Mouse (Mus musculus): Measurements from ENCODE around the gene Dock3.
"Not testable (repeated sequence)": the region's sequence is repeated elsewhere in the genome, so short reads cannot be mapped to it uniquely, and the experiment has no call there.

Dock3 gene

DNA sequence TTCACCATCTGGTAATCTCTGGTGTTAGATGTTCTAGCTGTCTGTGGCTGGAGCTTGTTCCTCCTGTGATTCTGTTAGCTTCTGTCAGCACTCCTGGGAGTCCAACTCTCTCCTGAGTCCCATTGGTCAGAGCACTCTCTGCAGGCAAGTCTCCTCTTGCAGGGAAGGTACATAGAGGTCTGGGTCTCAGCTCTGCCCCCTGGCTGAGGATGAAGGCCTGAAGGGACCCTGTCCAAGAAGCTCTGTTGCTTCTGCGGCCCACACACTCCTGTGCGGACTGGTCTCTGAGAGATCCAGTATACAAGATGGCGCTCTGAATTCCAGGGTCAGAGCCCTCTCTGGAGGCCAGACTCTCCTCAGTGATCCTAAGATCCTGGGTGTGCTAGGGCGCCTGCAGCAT is 75.3 kb downstream of the Dock3 start:
- in situ Hi-C loops (cut with MboI; ENCODE audit: low pct_unique_long_range_greater_than_20kb in 1 of 2, low sequenced_read_pairs in 2 of 2, unreplicated experiment in 1 of 2), result not testable (repeated sequence)

DNA sequence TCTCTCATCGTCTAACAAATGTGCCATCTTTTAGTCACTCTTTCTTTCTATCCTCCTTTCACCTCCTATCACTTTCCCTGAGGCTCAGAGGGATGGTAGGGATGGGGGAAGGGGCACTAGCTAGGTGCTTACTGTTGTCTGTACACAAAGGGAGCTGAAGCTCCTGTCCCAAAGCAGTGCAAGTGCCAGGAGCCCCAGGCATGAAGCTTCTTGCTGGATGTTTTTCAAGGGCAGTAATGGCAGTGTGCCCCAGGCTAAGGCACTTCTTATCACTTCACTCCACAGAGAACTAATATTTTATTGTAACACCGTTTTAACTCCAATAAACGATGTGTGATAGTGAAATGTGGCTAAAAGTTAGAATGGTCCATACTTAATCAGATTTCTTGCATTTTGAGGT is 118.9 kb downstream of the Dock3 start:
- in situ Hi-C loops (cut with MboI; ENCODE audit: low pct_unique_long_range_greater_than_20kb in 1 of 2, low sequenced_read_pairs in 2 of 2, unreplicated experiment in 1 of 2), result no loop called here

DNA sequence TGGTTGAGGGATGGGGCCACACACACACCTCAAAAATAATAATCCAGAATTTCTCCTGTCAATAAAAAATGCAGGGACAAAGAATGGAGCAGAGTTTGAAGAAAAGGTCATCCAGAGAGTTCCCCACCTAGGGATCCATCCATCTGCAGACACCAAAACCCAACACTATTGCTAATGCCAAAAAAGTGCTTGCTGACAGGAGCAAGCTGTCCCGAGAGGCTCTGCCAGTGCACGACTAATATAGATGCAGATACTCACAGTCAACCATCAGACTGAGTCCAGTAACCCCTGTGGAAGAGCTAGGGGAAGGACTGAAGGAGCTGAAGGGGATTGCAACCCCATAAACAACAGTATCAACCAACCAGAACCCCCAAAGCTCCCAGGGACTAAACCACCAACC is 119.7 kb downstream of the Dock3 start:
- in situ Hi-C loops (cut with MboI; ENCODE audit: low pct_unique_long_range_greater_than_20kb in 1 of 2, low sequenced_read_pairs in 2 of 2, unreplicated experiment in 1 of 2), result no loop called here

DNA sequence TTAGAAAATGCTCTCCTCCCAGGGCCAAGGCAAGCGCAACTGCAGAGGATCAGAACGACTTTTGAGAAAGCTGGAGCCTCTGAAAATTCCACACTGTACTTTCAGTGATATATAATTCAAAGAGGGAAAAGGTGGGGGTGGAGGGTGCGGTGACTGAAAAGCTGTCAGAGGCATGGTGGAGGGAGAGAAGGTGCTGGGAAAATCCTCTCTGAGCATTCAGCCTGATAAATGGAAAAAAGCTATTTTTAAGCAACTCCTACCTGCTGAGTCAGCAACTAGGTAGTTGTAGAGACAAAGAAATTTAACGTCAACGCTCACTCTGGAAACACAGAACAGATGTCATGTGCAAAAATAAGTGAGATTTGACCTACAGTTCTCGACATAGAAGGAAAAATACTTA is 132.2 kb downstream of the Dock3 start:
- in situ Hi-C loops (cut with MboI; ENCODE audit: low pct_unique_long_range_greater_than_20kb in 1 of 2, low sequenced_read_pairs in 2 of 2, unreplicated experiment in 1 of 2), result no loop called here

- in situ Hi-C loops (cut with MboI; ENCODE audit: low pct_unique_long_range_greater_than_20kb in 1 of 2, low sequenced_read_pairs in 2 of 2, unreplicated experiment in 1 of 2), result not testable (repeated sequence)
Measured at GRCm38 (mm10) chr9:107089451-107089850, 142.3 kb downstream of the Dock3 start.

DNA sequence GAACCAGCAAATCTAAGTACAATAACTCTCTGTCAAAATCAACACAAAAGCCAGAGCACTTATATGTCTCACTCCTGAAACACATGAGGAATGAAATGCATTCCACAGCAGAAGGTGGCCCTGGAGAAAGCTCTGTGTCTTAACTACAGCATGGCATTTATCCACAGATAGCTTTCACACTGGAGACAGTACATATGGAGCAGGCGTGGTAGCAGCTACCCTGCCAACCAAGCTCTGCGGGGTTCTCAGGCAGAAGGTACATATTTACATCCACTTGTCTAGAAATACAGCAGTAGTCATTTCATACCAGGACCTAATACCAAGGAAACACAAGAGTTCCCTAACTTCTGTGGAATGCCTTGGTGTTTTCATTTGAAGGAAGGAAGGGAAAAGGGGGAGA is 144.2 kb downstream of the Dock3 start:
- in situ Hi-C loops (cut with MboI; ENCODE audit: low pct_unique_long_range_greater_than_20kb in 1 of 2, low sequenced_read_pairs in 2 of 2, unreplicated experiment in 1 of 2), result no loop called here

- in situ Hi-C loops (cut with MboI; ENCODE audit: low pct_unique_long_range_greater_than_20kb in 1 of 2, low sequenced_read_pairs in 2 of 2, unreplicated experiment in 1 of 2), result no loop called here
Measured at GRCm38 (mm10) chr9:107037947-107038346, 193.8 kb downstream of the Dock3 start.

GRCm38 (mm10) chr9:107027586-107027985 is 204.1 kb downstream of the Dock3 start:
- in situ Hi-C loops (cut with MboI; ENCODE audit: low pct_unique_long_range_greater_than_20kb in 1 of 2, low sequenced_read_pairs in 2 of 2, unreplicated experiment in 1 of 2), result no loop called here

- in situ Hi-C loops (cut with MboI; ENCODE audit: low pct_unique_long_range_greater_than_20kb in 1 of 2, low sequenced_read_pairs in 2 of 2, unreplicated experiment in 1 of 2), result no loop called here
Measured at GRCm38 (mm10) chr9:107009841-107010240, 221.9 kb downstream of the Dock3 start.

DNA sequence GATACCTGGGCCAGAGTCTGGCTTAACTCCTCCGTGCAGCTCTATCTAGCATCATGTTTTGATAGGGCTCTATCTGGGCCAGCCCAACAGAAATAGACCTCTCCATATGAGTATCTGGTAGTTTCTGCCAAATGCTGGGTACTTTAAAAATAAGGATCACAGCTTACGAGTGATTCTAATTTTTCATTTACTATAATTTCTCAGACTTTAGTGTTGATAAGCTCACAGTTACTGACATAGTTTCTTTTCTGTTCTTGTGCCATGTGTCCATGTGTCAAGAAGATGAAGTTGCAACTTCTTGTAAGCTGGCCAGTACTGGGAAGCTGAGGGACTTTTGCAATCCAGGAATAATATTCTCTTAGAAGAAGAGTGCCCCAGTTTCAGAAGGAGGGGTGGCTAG is 228.5 kb downstream of the Dock3 start:
- in situ Hi-C loops (cut with MboI; ENCODE audit: low pct_unique_long_range_greater_than_20kb in 1 of 2, low sequenced_read_pairs in 2 of 2, unreplicated experiment in 1 of 2), result no loop called here

GRCm38 (mm10) chr9:106970742-106971141 is 261.0 kb downstream of the Dock3 start:
- in situ Hi-C loops (cut with MboI; ENCODE audit: low pct_unique_long_range_greater_than_20kb in 1 of 2, low sequenced_read_pairs in 2 of 2, unreplicated experiment in 1 of 2), result no loop called here

- in situ Hi-C loops (cut with MboI; ENCODE audit: low pct_unique_long_range_greater_than_20kb in 1 of 2, low sequenced_read_pairs in 2 of 2, unreplicated experiment in 1 of 2), result no loop called here
Measured at GRCm38 (mm10) chr9:106958452-106958851, 273.3 kb downstream of the Dock3 start.

DNA sequence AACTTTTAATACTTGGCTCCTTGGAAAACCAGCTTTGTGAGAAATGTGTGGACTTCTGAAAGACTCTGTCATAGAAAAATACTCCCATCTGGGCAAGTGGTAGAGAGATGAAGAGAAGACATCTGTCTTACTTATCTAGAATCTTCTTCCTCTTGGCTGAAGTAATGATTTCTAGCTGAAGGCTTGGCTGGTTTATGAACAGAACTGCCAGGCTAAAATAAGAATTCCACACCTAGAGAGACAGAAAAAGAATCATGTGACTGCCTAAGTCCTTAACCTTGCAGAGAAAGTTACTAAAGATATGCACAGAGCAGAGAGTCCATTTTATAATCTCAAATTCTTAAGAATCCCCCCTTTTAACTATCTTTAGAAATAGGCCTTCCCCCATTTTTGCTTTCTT is 276.2 kb downstream of the Dock3 start:
- in situ Hi-C loops (cut with MboI; ENCODE audit: low pct_unique_long_range_greater_than_20kb in 1 of 2, low sequenced_read_pairs in 2 of 2, unreplicated experiment in 1 of 2), result no loop called here

DNA sequence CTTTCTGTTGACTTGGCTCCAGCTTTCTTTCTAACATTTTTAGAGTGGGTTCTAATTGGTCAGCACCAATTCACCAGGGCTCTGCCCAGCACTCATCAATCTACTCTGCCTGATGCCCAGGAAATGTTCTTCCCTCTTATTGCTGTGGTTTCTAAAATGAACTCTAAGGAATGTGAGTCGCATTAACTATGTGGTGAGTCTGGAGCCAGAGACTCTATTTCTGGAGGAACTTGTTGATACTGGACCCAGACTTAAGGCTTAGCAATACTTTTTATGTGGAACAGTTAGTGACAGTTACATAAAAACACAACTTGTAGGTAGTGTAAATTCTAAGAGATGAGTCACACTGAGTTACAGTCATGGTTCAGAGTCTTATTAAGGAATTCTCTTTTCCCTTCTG is 296.7 kb downstream of the Dock3 start:
- in situ Hi-C loops (cut with MboI; ENCODE audit: low pct_unique_long_range_greater_than_20kb in 1 of 2, low sequenced_read_pairs in 2 of 2, unreplicated experiment in 1 of 2), result no loop called here

GRCm38 (mm10) chr9:106914878-106915277 is 316.8 kb downstream of the Dock3 start:
- in situ Hi-C loops (cut with MboI; ENCODE audit: low pct_unique_long_range_greater_than_20kb in 1 of 2, low sequenced_read_pairs in 2 of 2, unreplicated experiment in 1 of 2), result no loop called here

GRCm38 (mm10) chr9:106913759-106914158 is 317.9 kb downstream of the Dock3 start:
- in situ Hi-C loops (cut with MboI; ENCODE audit: low pct_unique_long_range_greater_than_20kb in 1 of 2, low sequenced_read_pairs in 2 of 2, unreplicated experiment in 1 of 2), result no loop called here

DNA sequence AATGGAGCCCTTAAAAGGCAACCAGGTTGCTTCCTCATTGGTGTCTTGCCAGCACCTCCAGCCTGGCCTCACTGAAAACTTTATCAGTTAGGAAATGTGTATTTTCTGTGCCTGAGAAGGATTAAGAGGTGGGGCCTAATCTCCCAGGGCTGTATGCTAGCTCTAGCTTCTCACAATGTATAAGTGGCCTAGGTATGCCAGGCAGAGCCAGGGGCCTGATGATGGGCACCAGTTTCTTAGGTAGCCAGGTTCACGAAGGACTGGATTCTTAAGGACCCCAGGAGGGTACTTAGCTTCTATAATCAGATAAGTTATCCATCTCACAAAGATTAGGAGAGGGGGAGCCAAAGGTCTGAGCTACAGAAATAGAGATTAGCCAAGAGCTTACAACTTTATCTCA is 320.1 kb downstream of the Dock3 start:
- in situ Hi-C loops (cut with MboI; ENCODE audit: low pct_unique_long_range_greater_than_20kb in 1 of 2, low sequenced_read_pairs in 2 of 2, unreplicated experiment in 1 of 2), result no loop called here

- in situ Hi-C loops (cut with MboI; ENCODE audit: low pct_unique_long_range_greater_than_20kb in 1 of 2, low sequenced_read_pairs in 2 of 2, unreplicated experiment in 1 of 2), result no loop called here
Measured at GRCm38 (mm10) chr9:106908715-106909114, 323.0 kb downstream of the Dock3 start.

GRCm38 (mm10) chr9:106908174-106908573 is 323.5 kb downstream of the Dock3 start:
- in situ Hi-C loops (cut with MboI; ENCODE audit: low pct_unique_long_range_greater_than_20kb in 1 of 2, low sequenced_read_pairs in 2 of 2, unreplicated experiment in 1 of 2), result no loop called here

DNA sequence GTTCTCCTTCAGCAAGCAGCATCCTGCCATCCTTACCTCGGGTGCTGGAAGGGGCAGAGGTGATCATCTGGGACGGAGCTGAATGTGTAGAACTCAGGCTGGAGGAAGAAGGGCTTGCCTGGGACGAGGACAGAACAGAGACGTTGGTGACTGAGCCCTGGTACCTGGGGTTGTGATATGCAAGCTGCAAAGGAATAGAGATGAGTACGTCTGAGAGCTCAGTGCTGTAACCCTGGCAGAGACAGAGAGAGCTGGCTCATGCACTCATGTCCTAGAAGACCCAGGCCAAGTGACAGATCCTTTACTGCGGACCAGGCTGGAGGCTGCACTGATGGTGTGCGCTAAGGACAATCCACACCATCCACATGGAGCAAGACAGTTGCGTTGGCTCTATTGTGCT is 325.1 kb downstream of the Dock3 start:
- in situ Hi-C loops (cut with MboI; ENCODE audit: low pct_unique_long_range_greater_than_20kb in 1 of 2, low sequenced_read_pairs in 2 of 2, unreplicated experiment in 1 of 2), result no loop called here

- in situ Hi-C loops (cut with MboI; ENCODE audit: low pct_unique_long_range_greater_than_20kb in 1 of 2, low sequenced_read_pairs in 2 of 2, unreplicated experiment in 1 of 2), result loop anchor here in 1 of 2 experiments (5.0 kb wide), 1 partner anchor 389 kb away; no protein-coding TSS in a partner anchor
Measured at GRCm38 (mm10) chr9:106903791-106904134, 327.9 kb downstream of the Dock3 start.
